Mouse (Mus musculus) bone marrow macrophage, adult 2 months (primary cell): Measurements from ENCODE around the gene Rexo5.

Experiments used
- CTCF ChIP-seq: IDR thresholded peaks from 2 replicates; pipeline ENCODE4 v1.5.1; 2012; ENCODE audit warnings: low read depth, mild to moderate bottlenecking, low read length, moderate library complexity
- POLR2A ChIP-seq: IDR thresholded peaks from 2 replicates; pipeline ENCODE4 v1.6.1; 2012; ENCODE audit warnings: mild to moderate bottlenecking, low read depth, low read length, borderline replicate concordance

DNA sequence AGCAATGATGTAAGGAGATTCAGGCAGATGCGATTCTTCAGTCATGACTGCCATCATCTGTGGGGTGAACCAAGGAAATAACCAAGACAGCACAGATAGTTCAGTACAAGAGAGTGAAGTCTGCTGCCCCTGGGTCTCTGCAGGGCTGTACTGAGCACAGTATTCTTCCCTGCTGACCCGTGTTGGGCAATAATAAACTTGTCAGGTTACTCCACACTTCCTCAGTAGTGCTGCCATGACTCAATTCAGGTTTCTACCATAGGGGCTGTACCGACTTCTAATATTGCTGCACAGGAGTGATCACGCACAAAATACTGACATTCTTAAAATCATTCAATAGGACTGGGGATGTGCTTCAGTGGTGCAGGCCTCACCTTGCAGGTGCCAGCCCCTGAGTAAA is 85.4 kb downstream of the Rexo5 start:
- no peak for TF ChIP-seq CTCF
- no peak for TF ChIP-seq POLR2A
